Mouse (Mus musculus): Measurements from ENCODE around the gene 2310009B15Rik.

- TF ChIP-seq CTCF (IDR thresholded peaks at IDR 0.05; ENCODE audit: extremely low read depth, insufficient read length, insufficient replicate concordance, low read depth, low read length), result no peak
- TF ChIP-seq POLR2A (IDR thresholded peaks at IDR 0.05; ENCODE audit: low read depth, low read length), result no peak
These were observed 18.6 kb downstream of the 2310009B15Rik start for GRCm38 (mm10) chr1:138837786-138838743.
